Mouse (Mus musculus) midbrain, embryonic 13.5 days (tissue): ENCODE data around the gene Tex12. TPM values are rescaled to one million over a fixed set of nuclear protein-coding genes. Genes with fewer than 3 reads are reported as not detected.

ENCODE experiments used
- ATAC-seq: fragments of 200-750 bp; cut with Nextera tagmentation; 2 replicates; pipeline ENCODE4 v1.8.0; 2017; ENCODE audit warnings: mild to moderate bottlenecking, moderate TSS enrichment, moderate library complexity
- H3K27ac ChIP-seq: fragments of 300-500 bp; sonication (generic); 2 replicates; pipeline ENCODE4 v1.5.1; 2015; ENCODE audit warnings: inconsistent platforms, mild to moderate bottlenecking, moderate library complexity
- H3K27me3 ChIP-seq: fragments of 300-500 bp; sonication (generic); 2 replicates; pipeline ENCODE4 v1.6.1; 2015; ENCODE audit warnings: mild to moderate bottlenecking, inconsistent platforms
- H3K36me3 ChIP-seq: fragments of 300-500 bp; sonication (generic); 2 replicates; pipeline ENCODE4 v1.6.1; 2015; ENCODE audit warnings: mild to moderate bottlenecking, inconsistent platforms
- H3K4me1 ChIP-seq: fragments of 300-500 bp; sonication (generic); replicated peaks from 2 replicates; pipeline ENCODE4 v1.6.1; 2015; ENCODE audit warnings: inconsistent platforms
- H3K4me2 ChIP-seq: fragments of 300-500 bp; sonication (generic); replicated peaks from 2 replicates; pipeline ENCODE4 v1.6.1; 2015; ENCODE audit warnings: moderate library complexity, mild to moderate bottlenecking, inconsistent platforms
- H3K4me3 ChIP-seq: fragments of 300-500 bp; sonication (generic); replicated peaks from 2 replicates; pipeline ENCODE4 v1.5.1; 2015; ENCODE audit warnings: mild to moderate bottlenecking, inconsistent platforms
- H3K9ac ChIP-seq: fragments of 300-500 bp; sonication (generic); replicated peaks from 2 replicates; pipeline ENCODE4 v1.6.1; 2015; ENCODE audit warnings: mild to moderate bottlenecking, inconsistent platforms
- H3K9me3 ChIP-seq: fragments of 300-500 bp; sonication (generic); 2 replicates; pipeline ENCODE4 v1.6.1; 2016; ENCODE audit warnings: mild to moderate bottlenecking, inconsistent platforms
- WGBS: fragments of 180-500 bp; shearing (Covaris S2); methylation state at CpG from one replicate; pipeline ENCODE4 v1.1.7; 2015; 5-methylcytosine and 5-hydroxymethylcytosine counted together
- polyA plus RNA-seq: library from polyadenylated mRNA; unstranded; fragments of >200 nt; fragmentation: Nextera tagmentation; extraction: Ambion mirVana; gene quantifications from 2 replicates; pipeline ENCODE4 v1.2.1, GENCODE M21; 2015

The Tex12 gene
- polyA plus RNA-seq, 1 experiment from 2014 or later, result 0.32 TPM

- Histone ChIP-seq H3K9ac (no peak overlapping the region), H3K27me3 (no peaks in the 10 kb centered on the region), H3K27ac (no peak overlapping the region; the same call in 1 of the 2 replicates), H3K36me3 (no peaks in the 10 kb centered on the region), H3K4me3 (no peak overlapping the region), H3K4me1 (peaks cover 20% of the 10 kb centered on the region), H3K4me2 (no peak overlapping the region), H3K9me3 (no peaks in the 10 kb centered on the region)
- no peak for ATAC-seq
- WGBS, result 77% methylated on average over 2 of the region's 2 CpGs
Measured at GRCm38 (mm10) chr9:50553547-50553946, 7.6 kb downstream of the Tex12 start.

- 87% methylated on average over 5 of the region's 5 CpGs for WGBS
- Histone ChIP-seq H3K27me3 (no peaks in the 10 kb centered on the region), H3K4me1 (peaks cover 20% of the 10 kb centered on the region), H3K27ac (no peak overlapping the region), H3K9ac (no peak overlapping the region), H3K4me3 (no peak overlapping the region), H3K36me3 (no peaks in the 10 kb centered on the region), H3K4me2 (no peak overlapping the region), H3K9me3 (no peaks in the 10 kb centered on the region)
- no peak for ATAC-seq
Measured at GRCm38 (mm10) chr9:50552206-50552605, 8.9 kb downstream of the Tex12 start.

- peaks cover 5% of the 10 kb centered on the region for H3K4me1 ChIP-seq
- H3K9me3 ChIP-seq, result no peaks in the 10 kb centered on the region
- H3K9ac ChIP-seq, result no peak overlapping the region
- WGBS, result 91% methylated on average over 4 of the region's 4 CpGs
- H3K36me3 ChIP-seq, result no peaks in the 10 kb centered on the region
- no peak overlapping the region for H3K4me3 ChIP-seq
- H3K4me2 ChIP-seq, result no peak overlapping the region
- no peak for ATAC-seq
- no peaks in the 10 kb centered on the region for H3K27me3 ChIP-seq
- no peak overlapping the region for H3K27ac ChIP-seq
Measured at GRCm38 (mm10) chr9:50548936-50549335, 12.2 kb downstream of the Tex12 start.

GRCm38 (mm10) chr9:50547859-50548478 is 13.2 kb downstream of the Tex12 start:
- no peaks in the 10 kb centered on the region for H3K27me3 ChIP-seq
- no peaks in the 10 kb centered on the region for H3K9me3 ChIP-seq
- WGBS, result 63% methylated on average over 5 of the region's 5 CpGs
- H3K36me3 ChIP-seq, result no peaks in the 10 kb centered on the region
- H3K27ac ChIP-seq, result no peak overlapping the region
- no peak overlapping the region for H3K4me2 ChIP-seq
- no peak for ATAC-seq
- no peak overlapping the region for H3K4me3 ChIP-seq
- H3K9ac ChIP-seq, result no peak overlapping the region
- H3K4me1 ChIP-seq, result no peaks in the 10 kb centered on the region

GRCm38 (mm10) chr9:50542401-50542800 is 18.7 kb downstream of the Tex12 start:
- Histone ChIP-seq H3K36me3 (no peaks in the 10 kb centered on the region), H3K9me3 (no peaks in the 10 kb centered on the region), H3K27ac (no peak overlapping the region), H3K4me1 (no peaks in the 10 kb centered on the region), H3K4me2 (no peak overlapping the region), H3K9ac (no peak overlapping the region), H3K4me3 (no peak overlapping the region), H3K27me3 (no peaks in the 10 kb centered on the region)
- ATAC-seq, result no peak
- WGBS, result 78% methylated on average over 9 of the region's 9 CpGs

- Histone ChIP-seq H3K4me2 (no peak overlapping the region), H3K4me3 (no peak overlapping the region), H3K4me1 (no peaks in the 10 kb centered on the region), H3K9me3 (no peaks in the 10 kb centered on the region), H3K36me3 (no peaks in the 10 kb centered on the region), H3K27ac (no peak overlapping the region), H3K27me3 (no peaks in the 10 kb centered on the region), H3K9ac (no peak overlapping the region)
- 76% methylated on average over 7 of the region's 7 CpGs for WGBS
- ATAC-seq, result no peak
Measured at GRCm38 (mm10) chr9:50540170-50540569, 21.0 kb downstream of the Tex12 start.

GRCm38 (mm10) chr9:50537295-50537694 is 23.8 kb downstream of the Tex12 start:
- Histone ChIP-seq H3K27ac (no peak overlapping the region), H3K27me3 (no peaks in the 10 kb centered on the region), H3K4me2 (no peak overlapping the region), H3K4me3 (no peak overlapping the region), H3K9me3 (no peaks in the 10 kb centered on the region), H3K4me1 (no peaks in the 10 kb centered on the region), H3K9ac (no peak overlapping the region), H3K36me3 (no peaks in the 10 kb centered on the region)
- no peak for ATAC-seq
- 88% methylated on average over 4 of the region's 4 CpGs for WGBS

- 86% methylated on average over 7 of the region's 7 CpGs for WGBS
- no peaks in the 10 kb centered on the region for H3K9me3 ChIP-seq
- H3K36me3 ChIP-seq, result no peaks in the 10 kb centered on the region
- no peaks in the 10 kb centered on the region for H3K27me3 ChIP-seq
- no peak overlapping the region for H3K27ac ChIP-seq
- no peaks in the 10 kb centered on the region for H3K4me1 ChIP-seq
- no peak overlapping the region for H3K9ac ChIP-seq
- ATAC-seq, result no peak
- no peak overlapping the region for H3K4me3 ChIP-seq
- no peak overlapping the region for H3K4me2 ChIP-seq
Measured at GRCm38 (mm10) chr9:50536603-50537135, 24.5 kb downstream of the Tex12 start.

GRCm38 (mm10) chr9:50535930-50536329 is 25.2 kb downstream of the Tex12 start:
- Histone ChIP-seq H3K27ac (no peak overlapping the region), H3K9ac (no peak overlapping the region), H3K4me2 (no peak overlapping the region), H3K4me1 (no peaks in the 10 kb centered on the region), H3K27me3 (no peaks in the 10 kb centered on the region), H3K9me3 (no peaks in the 10 kb centered on the region), H3K36me3 (no peaks in the 10 kb centered on the region), H3K4me3 (no peak overlapping the region)
- ATAC-seq, result no peak
- WGBS, result 93% methylated on average over 5 of the region's 5 CpGs

GRCm38 (mm10) chr9:50533791-50534190 is 27.3 kb downstream of the Tex12 start:
- no peak overlapping the region for H3K4me3 ChIP-seq
- no peaks in the 10 kb centered on the region for H3K9me3 ChIP-seq
- 83% methylated on average over 3 of the region's 3 CpGs for WGBS
- H3K4me2 ChIP-seq, result no peak overlapping the region
- no peaks in the 10 kb centered on the region for H3K36me3 ChIP-seq
- H3K4me1 ChIP-seq, result no peaks in the 10 kb centered on the region
- H3K27me3 ChIP-seq, result no peaks in the 10 kb centered on the region
- no peak overlapping the region for H3K9ac ChIP-seq
- H3K27ac ChIP-seq, result no peak overlapping the region
- no peak for ATAC-seq

- Histone ChIP-seq H3K4me2 (no peak overlapping the region), H3K4me1 (no peaks in the 10 kb centered on the region), H3K4me3 (no peak overlapping the region), H3K9ac (no peak overlapping the region), H3K9me3 (no peaks in the 10 kb centered on the region), H3K27ac (no peak overlapping the region), H3K27me3 (no peaks in the 10 kb centered on the region), H3K36me3 (no peaks in the 10 kb centered on the region)
- 85% methylated on average over 11 of the region's 11 CpGs for WGBS
- no peak for ATAC-seq
Measured at GRCm38 (mm10) chr9:50533328-50533727, 27.8 kb downstream of the Tex12 start.

- Histone ChIP-seq H3K27me3 (no peaks in the 10 kb centered on the region), H3K4me1 (peaks cover 15% of the 10 kb centered on the region), H3K4me3 (no peak overlapping the region), H3K4me2 (no peak overlapping the region), H3K27ac (no peak overlapping the region), H3K9me3 (no peaks in the 10 kb centered on the region), H3K9ac (no peak overlapping the region), H3K36me3 (no peaks in the 10 kb centered on the region)
- WGBS, result 28% methylated on average over 2 of the region's 2 CpGs
- no peak for ATAC-seq
Measured at GRCm38 (mm10) chr9:50530890-50531289, 30.2 kb downstream of the Tex12 start.
